Mouse (Mus musculus): ENCODE results near the gene Atp13a1.

The Atp13a1 gene

GRCm38 (mm10) chr8:69850926-69851506 is 60.1 kb downstream of the Atp13a1 start:
- no peak for DNase-seq

GRCm38 (mm10) chr8:69853869-69854268 is 62.9 kb downstream of the Atp13a1 start:
- no peak for DNase-seq

All from lung, postnatal 4 days (tissue).